Mouse (Mus musculus) frontal cortex, postnatal 10 days (tissue): ENCODE data around the gene Cym.

Experiments used
- DNase-seq, 2 experiments: peaks; one replicate each; pipeline ENCODE4 v3.0.0; 2022; ENCODE audit warnings: low spot score in 2 of 2, mixed read lengths in 1 of 2

The Cym gene

DNA sequence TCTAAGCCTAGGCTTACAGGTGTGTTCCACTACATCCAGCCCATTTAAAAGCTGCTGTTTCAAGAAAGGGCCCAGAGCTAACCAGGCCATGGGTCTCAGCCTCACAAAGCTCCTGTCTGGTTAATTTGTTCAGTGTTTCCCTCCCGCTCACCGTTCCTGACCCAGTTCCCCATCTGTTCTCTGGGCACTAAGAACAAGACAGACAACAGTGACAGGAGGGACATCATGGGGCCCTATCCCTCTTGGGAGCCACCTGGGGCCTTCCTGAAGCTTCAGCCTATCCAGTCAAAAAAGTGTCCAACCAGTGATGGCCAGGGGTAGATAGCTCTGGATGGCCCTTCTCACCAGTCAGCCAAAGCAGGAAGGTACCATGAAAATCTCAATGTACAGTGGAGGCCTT, 58.8 kb downstream of the Cym start:
- DNase-seq, result no peak
